Mouse (Mus musculus) midbrain, embryonic 12.5 days (tissue): ENCODE data around the gene Cbfa2t2. TPM values are rescaled to one million over a fixed set of nuclear protein-coding genes. Genes with fewer than 3 reads are reported as not detected.

ENCODE experiments used
- ATAC-seq: fragments of 200-750 bp; cut with Nextera tagmentation; 2 replicates; pipeline ENCODE4 v1.8.0; 2017; ENCODE audit warnings: low read depth, moderate TSS enrichment, moderate library complexity; ENCODE audit not compliant: low FRiP score
- H3K27ac ChIP-seq: fragments of 300-500 bp; sonication (generic); replicated peaks from 2 replicates; pipeline ENCODE4 v1.5.1; 2016; ENCODE audit warnings: mild to moderate bottlenecking
- H3K27me3 ChIP-seq: fragments of 300-500 bp; sonication (generic); 2 replicates; pipeline ENCODE4 v1.6.1; 2016; ENCODE audit warnings: mild to moderate bottlenecking
- H3K36me3 ChIP-seq: fragments of 300-500 bp; sonication (generic); 2 replicates; pipeline ENCODE4 v1.6.1; 2016
- H3K4me1 ChIP-seq: fragments of 300-500 bp; sonication (generic); 2 replicates; pipeline ENCODE4 v1.6.1; 2016
- H3K4me2 ChIP-seq: fragments of 300-500 bp; sonication (generic); replicated peaks from 2 replicates; pipeline ENCODE4 v1.6.1; 2016; ENCODE audit warnings: mild to moderate bottlenecking, moderate library complexity
- H3K4me3 ChIP-seq: fragments of 300-500 bp; sonication (generic); 2 replicates; pipeline ENCODE4 v1.5.1; 2016; ENCODE audit warnings: mild to moderate bottlenecking
- H3K9ac ChIP-seq: fragments of 300-500 bp; sonication (generic); replicated peaks from 2 replicates; pipeline ENCODE4 v1.6.1; 2016; ENCODE audit warnings: mild to moderate bottlenecking, moderate library complexity
- H3K9me3 ChIP-seq: fragments of 300-500 bp; sonication (generic); 2 replicates; pipeline ENCODE4 v1.6.1; 2016; ENCODE audit warnings: mild to moderate bottlenecking
- WGBS: fragments of 180-500 bp; shearing (Covaris S2); methylation state at CpG from one replicate; pipeline ENCODE4 v1.1.7; 2016; 5-methylcytosine and 5-hydroxymethylcytosine counted together
- polyA plus RNA-seq: library from polyadenylated mRNA; unstranded; fragments of >200 nt; fragmentation: Nextera tagmentation; extraction: Ambion mirVana; gene quantifications from 2 replicates; pipeline ENCODE4 v1.2.1, GENCODE M21; 2016

The Cbfa2t2 gene
- polyA plus RNA-seq, 1 experiment from 2014 or later = 91.8 TPM

DNA sequence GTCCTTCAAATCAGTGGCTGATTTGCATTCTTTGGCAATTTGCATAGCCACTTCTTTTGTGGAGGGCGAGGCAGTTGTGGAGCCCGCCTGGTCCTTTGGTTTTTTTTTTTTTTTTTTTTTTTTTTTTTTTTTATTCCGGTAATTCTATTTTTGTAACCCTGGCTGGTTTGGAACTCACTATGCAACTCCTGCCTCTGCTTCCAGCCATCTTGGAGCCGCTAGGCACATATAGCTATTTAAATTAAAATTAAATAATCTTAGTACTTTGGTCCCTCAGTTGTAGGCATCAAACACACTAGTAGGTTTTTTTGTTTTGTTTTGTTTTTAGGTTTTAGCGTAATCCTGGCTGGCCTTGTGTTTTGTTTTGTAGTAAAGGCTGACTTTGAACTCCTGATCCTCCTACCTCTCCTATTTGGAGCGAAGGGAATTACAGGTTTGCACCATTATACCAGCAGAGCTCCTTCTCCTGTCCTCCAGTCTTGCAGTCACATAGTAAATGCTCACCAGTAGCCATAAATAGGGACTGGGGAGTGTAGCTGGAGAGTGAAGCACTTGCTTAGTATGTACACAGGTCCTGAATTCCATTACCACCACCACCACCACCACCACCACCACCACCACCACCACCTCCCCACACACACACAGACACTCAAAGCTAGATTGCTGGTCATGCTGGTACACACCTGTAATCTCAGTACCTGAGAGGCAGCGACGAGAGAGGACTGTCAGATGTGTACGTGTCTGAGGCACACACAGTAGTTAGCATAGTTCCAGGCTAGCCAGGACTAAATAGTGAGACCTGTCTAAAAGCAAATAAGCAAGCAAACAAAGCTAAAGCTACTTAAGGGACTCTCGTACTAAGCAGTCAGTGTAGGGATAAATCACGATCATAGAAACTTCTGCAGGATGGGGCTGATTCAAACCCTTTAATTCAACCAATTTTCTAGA, 9.1 kb upstream of the Cbfa2t2 start:
- WGBS = 21% methylated on average over 11 of the region's 11 CpGs
- no peaks in the 10 kb centered on the region for H3K36me3 ChIP-seq
- ATAC-seq = no peak
- peak overlapping the region; percentile 37 for H3K4me3 ChIP-seq
- H3K27me3 ChIP-seq = no peaks in the 10 kb centered on the region
- H3K9me3 ChIP-seq = no peaks in the 10 kb centered on the region
- H3K4me2 ChIP-seq = peak overlapping the region; percentile 58
- peak overlapping the region; percentile 98 for H3K27ac ChIP-seq
- peaks cover 24% of the 10 kb centered on the region for H3K4me1 ChIP-seq
- H3K9ac ChIP-seq = peak overlapping the region; percentile 63

DNA sequence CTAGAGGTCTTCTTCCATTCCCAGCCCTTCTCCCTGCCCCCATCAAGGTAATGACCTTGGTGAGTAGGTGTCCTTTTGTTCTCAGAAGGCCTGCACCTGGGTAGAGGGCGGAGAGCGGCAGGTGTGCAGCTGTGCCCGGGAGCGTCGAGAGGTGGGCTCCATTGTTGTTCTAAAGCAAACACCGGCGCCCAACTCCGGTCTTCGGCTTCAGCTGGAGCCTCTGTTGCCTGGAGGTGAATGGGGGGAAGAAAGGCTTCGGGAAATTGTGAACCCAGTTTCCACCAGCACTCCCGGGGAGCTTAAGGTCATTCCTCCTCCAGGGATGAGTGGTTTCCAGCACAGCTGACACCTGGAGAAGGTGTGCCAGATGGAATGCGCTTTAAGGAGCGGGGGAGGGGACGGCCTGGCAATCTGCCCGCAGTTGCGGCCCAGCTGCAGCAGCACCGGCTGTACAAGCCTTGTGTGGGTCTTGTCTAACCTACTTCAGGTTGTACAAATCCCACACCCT, 8.4 kb upstream of the Cbfa2t2 start:
- Histone ChIP-seq H3K27me3 (no peaks in the 10 kb centered on the region), H3K27ac (peak overlapping the region; percentile 98), H3K9me3 (no peaks in the 10 kb centered on the region), H3K4me1 (peaks cover 22% of the 10 kb centered on the region), H3K4me2 (0 out of 2 replicates have a peak overlapping the region, but pooled peaks have one; percentile 4), H3K4me3 (no peak overlapping the region), H3K36me3 (no peaks in the 10 kb centered on the region), H3K9ac (no peak overlapping the region)
- ATAC-seq = no peak
- 20% methylated on average over 17 of the region's 17 CpGs for WGBS

DNA sequence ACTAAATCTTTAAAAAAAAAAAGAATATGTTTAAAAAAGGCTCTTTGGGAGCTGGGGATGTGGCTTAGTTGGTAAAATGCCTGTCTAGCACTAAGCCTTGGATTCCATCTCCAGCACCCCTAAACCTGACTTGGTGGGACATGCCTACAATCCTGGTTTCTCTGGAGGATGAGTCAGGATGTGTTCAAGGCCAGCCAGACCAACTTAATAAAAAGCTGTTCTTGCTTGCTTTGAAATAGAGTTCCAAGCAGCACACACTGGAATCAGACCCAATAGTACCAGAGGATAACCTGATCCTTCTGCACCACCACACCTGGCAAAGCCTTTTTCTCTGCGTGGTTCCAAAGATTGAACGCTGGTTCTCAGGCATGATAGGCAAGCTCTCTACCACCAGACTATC, 5.7 kb upstream of the Cbfa2t2 start:
- H3K36me3 ChIP-seq = no peaks in the 10 kb centered on the region
- 94% methylated on average over 2 of the region's 2 CpGs for WGBS
- no peak overlapping the region for H3K4me2 ChIP-seq
- no peaks in the 10 kb centered on the region for H3K27me3 ChIP-seq
- peaks cover 22% of the 10 kb centered on the region for H3K4me1 ChIP-seq
- H3K9me3 ChIP-seq = no peaks in the 10 kb centered on the region
- no peak overlapping the region for H3K9ac ChIP-seq
- H3K27ac ChIP-seq = no peak overlapping the region
- no peak for ATAC-seq
- no peak overlapping the region for H3K4me3 ChIP-seq

DNA sequence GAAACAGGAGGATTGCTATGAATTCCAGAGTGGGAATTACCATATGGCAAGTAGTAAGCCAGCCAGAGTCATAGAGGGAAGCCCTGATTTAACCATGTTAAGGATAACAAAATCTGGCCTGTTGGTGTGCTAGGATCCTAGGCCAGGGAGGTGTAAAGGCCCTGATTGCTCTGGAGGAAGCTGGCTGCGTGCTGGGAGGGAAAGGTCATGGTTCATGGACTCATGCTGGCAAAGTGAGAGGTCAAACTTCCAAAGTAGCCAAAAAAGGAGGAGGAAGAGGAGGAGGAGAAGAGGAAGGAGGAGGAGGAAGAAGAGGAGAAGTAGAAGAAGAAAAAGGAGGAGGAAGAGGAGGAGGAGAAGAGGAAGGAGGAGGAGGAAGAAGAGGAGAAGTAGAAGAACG, 3.6 kb upstream of the Cbfa2t2 start:
- ATAC-seq = no peak

DNA sequence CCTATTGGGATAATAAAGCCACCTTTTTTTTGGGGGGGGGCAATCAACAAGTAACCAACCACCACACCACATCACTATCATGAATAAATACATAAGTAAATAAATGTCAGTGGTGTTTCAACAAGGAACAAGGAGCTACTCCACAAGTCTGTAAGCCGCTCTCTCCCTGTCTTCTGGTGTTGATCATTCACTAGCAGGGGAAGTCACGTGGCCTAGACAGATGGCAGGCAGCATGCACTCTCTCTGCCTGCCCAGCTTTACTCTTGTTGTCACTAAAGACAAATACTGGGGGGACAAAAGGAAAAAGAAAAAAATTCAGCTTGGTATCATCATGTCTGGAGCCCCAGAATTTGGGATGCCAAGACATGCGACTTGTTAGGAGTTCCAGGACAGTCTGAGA, 2.9 kb upstream of the Cbfa2t2 start:
- Histone ChIP-seq H3K9me3 (no peaks in the 10 kb centered on the region), H3K4me1 (peaks cover 9% of the 10 kb centered on the region), H3K27ac (0 out of 2 replicates have a peak overlapping the region, but pooled peaks have one; percentile 15), H3K9ac (no peak overlapping the region), H3K4me3 (no peak overlapping the region), H3K4me2 (no peak overlapping the region), H3K36me3 (no peaks in the 10 kb centered on the region), H3K27me3 (no peaks in the 10 kb centered on the region)
- 60% methylated on average over 3 of the region's 3 CpGs for WGBS
- ATAC-seq = no peak

More for the DNA sequence above, 3.6 kb upstream of the Cbfa2t2 start:
- Histone ChIP-seq H3K9me3 (no peaks in the 10 kb centered on the region), H3K27me3 (no peaks in the 10 kb centered on the region), H3K4me1 (peaks cover 11% of the 10 kb centered on the region), H3K9ac (no peak overlapping the region), H3K27ac (no peak overlapping the region), H3K4me2 (no peak overlapping the region), H3K36me3 (no peaks in the 10 kb centered on the region), H3K4me3 (no peak overlapping the region)
- 66% methylated on average over 2 of the region's 2 CpGs for whole genome bisulfite sequencing

GRCm38 (mm10) chr2:154434690-154435089, 1.6 kb upstream of the Cbfa2t2 start:
- no peak overlapping the region for H3K9ac ChIP-seq
- no peaks in the 10 kb centered on the region for H3K27me3 ChIP-seq
- no peaks in the 10 kb centered on the region for H3K36me3 ChIP-seq
- no peaks in the 10 kb centered on the region for H3K9me3 ChIP-seq
- WGBS = 95% methylated on average over 7 of the region's 7 CpGs
- H3K4me3 ChIP-seq = no peak overlapping the region
- H3K4me2 ChIP-seq = no peak overlapping the region
- peaks cover 21% of the 10 kb centered on the region for H3K4me1 ChIP-seq
- ATAC-seq = no peak
- no peak overlapping the region for H3K27ac ChIP-seq

- peak overlapping the region; percentile 97; the same call in 1 of the 2 replicates for H3K9ac ChIP-seq
- no peaks in the 10 kb centered on the region for H3K9me3 ChIP-seq
- H3K27ac ChIP-seq = peak overlapping the region; percentile 96
- peaks cover 22% of the 10 kb centered on the region for H3K4me1 ChIP-seq
- H3K4me3 ChIP-seq = peak overlapping the region; percentile 93
- H3K4me2 ChIP-seq = peak overlapping the region; percentile 62
- H3K36me3 ChIP-seq = no peaks in the 10 kb centered on the region
- WGBS = 1% methylated on average over 35 of the region's 44 CpGs
- H3K27me3 ChIP-seq = no peaks in the 10 kb centered on the region
- ATAC-seq = peak; percentile 99
Measured at GRCm38 (mm10) chr2:154436076-154436457, 214 bp upstream of the Cbfa2t2 start.

GRCm38 (mm10) chr2:154437191-154437527, 878 bp downstream of the Cbfa2t2 start:
- H3K9me3 ChIP-seq = no peaks in the 10 kb centered on the region
- ATAC-seq = no peak
- H3K27ac ChIP-seq = peak overlapping the region; percentile 96; the same call in 1 of the 2 replicates
- 23% methylated on average over 7 of the region's 7 CpGs for WGBS
- H3K4me3 ChIP-seq = peak overlapping the region; percentile 93
- H3K36me3 ChIP-seq = 0 out of 2 replicates have a peak, but pooled peaks cover 1% of the 10 kb centered on the region
- H3K4me2 ChIP-seq = peak overlapping the region; percentile 62
- peaks cover 22% of the 10 kb centered on the region for H3K4me1 ChIP-seq
- H3K9ac ChIP-seq = peak overlapping the region; percentile 97
- no peaks in the 10 kb centered on the region for H3K27me3 ChIP-seq

GRCm38 (mm10) chr2:154440453-154440852, 4.2 kb downstream of the Cbfa2t2 start:
- Histone ChIP-seq H3K4me2 (no peak overlapping the region), H3K4me1 (peaks cover 22% of the 10 kb centered on the region), H3K27ac (no peak overlapping the region), H3K9ac (no peak overlapping the region), H3K36me3 (peaks cover 14% of the 10 kb centered on the region; the same call in 1 of the 2 replicates), H3K27me3 (no peaks in the 10 kb centered on the region), H3K4me3 (no peak overlapping the region), H3K9me3 (peaks cover 5% of the 10 kb centered on the region; the same call in 1 of the 2 replicates)
- ATAC-seq = no peak

- peaks cover 5% of the 10 kb centered on the region; the same call in 1 of the 2 replicates for H3K9me3 ChIP-seq
- H3K36me3 ChIP-seq = peaks cover 24% of the 10 kb centered on the region
- H3K4me2 ChIP-seq = no peak overlapping the region
- H3K27me3 ChIP-seq = no peaks in the 10 kb centered on the region
- no peak overlapping the region for H3K27ac ChIP-seq
- no peak overlapping the region for H3K9ac ChIP-seq
- H3K4me3 ChIP-seq = no peak overlapping the region
- no peak for ATAC-seq
- WGBS = over 99% methylated on average over 8 of the region's 8 CpGs
- H3K4me1 ChIP-seq = no peaks in the 10 kb centered on the region
Measured at GRCm38 (mm10) chr2:154447821-154448220, 11.5 kb downstream of the Cbfa2t2 start.

DNA sequence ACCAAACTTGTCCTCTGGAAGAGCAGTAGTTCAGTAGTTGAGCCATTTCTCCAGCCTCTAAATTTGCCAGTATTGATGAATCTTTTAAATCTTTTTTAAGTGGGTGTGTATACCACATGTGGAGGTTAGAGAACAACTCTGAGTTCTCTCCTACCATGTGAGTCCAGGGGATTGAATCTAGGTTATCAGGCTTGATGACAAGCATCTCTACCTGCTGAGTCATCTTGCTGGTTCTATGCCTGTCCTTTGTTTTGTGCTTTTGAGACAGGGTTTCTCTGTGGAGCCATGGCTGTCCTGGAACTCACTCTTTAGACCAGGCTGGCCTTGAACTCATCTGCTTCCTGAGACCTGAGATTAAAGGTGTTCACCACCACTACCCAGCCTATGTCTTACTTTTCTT, 12.4 kb downstream of the Cbfa2t2 start:
- no peaks in the 10 kb centered on the region for H3K27me3 ChIP-seq
- no peak for ATAC-seq
- H3K4me1 ChIP-seq = no peaks in the 10 kb centered on the region
- peaks cover 23% of the 10 kb centered on the region for H3K36me3 ChIP-seq
- no peak overlapping the region for H3K9ac ChIP-seq
- no peak overlapping the region for H3K4me2 ChIP-seq
- peaks cover 2% of the 10 kb centered on the region; the same call in 1 of the 2 replicates for H3K9me3 ChIP-seq
- no peak overlapping the region for H3K4me3 ChIP-seq
- no peak overlapping the region for H3K27ac ChIP-seq

- Histone ChIP-seq H3K4me3 (no peak overlapping the region), H3K9me3 (no peaks in the 10 kb centered on the region), H3K27ac (no peak overlapping the region), H3K4me2 (no peak overlapping the region), H3K4me1 (peaks cover 5% of the 10 kb centered on the region; the same call in 1 of the 2 replicates), H3K36me3 (peaks cover 9% of the 10 kb centered on the region), H3K9ac (no peak overlapping the region), H3K27me3 (no peaks in the 10 kb centered on the region)
- 100% methylated on average over 2 of the region's 2 CpGs for WGBS
- ATAC-seq = no peak
Measured at GRCm38 (mm10) chr2:154452951-154453350, 16.7 kb downstream of the Cbfa2t2 start.
